Mouse (Mus musculus) WW6 (cell line): ENCODE results near the gene Olfml2b.

Experiments used
- DNase-seq: peaks from one replicate; pipeline ENCODE4 v3.0.0-alpha.2; 2013; ENCODE audit warnings: low read depth, low spot score

Olfml2b gene

DNA sequence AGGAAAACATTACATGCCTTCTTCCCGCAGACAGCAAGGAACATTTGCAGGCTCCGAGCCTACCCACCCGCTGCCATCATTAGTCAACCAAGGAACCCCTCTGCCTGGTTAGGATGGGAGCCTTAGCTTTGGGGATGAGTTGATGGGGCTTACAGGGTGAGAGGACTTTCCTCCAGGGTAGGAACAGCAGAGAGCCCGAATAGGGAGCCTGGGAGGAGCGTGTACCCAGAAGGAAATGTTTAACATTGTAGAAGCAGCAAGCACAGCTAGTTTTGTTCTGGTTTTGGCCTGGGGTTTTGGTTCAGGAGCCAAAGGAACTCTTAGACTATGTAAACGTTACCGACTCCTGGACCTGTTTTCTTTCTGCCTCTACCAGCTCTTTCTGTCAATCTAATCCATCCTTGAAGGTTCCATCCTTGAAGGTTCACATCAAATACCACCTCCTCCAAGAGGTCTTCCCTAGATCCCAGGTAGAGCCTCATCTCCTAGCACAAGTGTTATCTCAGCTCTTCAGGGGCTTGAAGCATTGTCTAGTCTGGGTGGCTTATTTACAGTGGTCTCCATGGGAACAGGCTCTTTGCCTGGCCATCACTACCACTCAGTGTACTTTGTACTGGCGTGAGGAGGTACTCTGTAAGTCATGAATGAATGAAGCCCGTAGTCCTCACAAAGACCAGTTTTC lies 2.4 kb downstream of the Olfml2b start:
- DNase-seq = no peak

DNA sequence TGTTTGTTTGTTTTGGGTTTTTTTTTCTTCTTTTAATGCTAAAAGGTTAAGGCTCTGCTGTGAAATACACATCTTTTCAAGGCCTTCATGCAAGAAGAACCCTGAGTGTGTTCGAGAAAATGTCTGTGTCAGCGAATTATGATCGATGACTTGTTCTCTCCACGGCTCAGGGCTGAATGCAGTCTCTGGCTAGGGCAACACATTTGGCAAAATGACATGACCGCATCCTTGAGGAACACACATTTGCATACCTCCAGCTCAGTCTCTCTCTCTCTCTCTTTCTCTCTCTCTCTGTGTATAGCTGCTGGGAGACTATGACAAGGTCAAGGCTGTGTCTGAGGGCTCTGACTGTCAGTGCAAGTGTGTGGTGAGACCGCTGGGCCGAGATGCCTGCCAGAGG lies 3.0 kb downstream of the Olfml2b start:
- DNase-seq = no peak

DNA sequence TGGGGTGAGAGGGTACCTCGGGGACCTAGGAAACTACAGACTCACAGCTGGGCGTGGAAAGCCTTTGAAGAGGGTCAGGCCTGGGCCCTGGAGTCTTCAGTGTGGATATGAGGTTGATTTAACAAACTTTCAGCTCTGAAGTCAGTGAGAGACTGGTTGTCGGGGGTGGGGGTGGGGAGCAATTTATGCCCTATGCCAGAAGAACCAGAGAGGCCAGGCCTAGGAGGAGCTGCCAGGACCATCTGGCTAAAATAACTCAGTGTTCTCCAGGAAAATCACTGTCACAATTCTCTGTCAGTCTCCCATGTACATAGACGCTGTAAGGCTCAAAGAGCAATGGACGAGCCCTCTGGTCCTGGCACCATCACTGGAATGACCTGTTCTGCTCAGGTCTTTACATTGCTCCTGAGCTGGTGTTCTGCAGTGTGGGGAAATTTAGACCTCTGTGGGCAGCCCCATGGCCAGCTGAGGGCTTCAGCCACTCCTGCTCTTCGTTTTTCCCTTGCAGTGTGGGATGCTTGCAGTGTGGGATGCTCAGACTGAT lies 3.7 kb downstream of the Olfml2b start:
- no peak for DNase-seq

DNA sequence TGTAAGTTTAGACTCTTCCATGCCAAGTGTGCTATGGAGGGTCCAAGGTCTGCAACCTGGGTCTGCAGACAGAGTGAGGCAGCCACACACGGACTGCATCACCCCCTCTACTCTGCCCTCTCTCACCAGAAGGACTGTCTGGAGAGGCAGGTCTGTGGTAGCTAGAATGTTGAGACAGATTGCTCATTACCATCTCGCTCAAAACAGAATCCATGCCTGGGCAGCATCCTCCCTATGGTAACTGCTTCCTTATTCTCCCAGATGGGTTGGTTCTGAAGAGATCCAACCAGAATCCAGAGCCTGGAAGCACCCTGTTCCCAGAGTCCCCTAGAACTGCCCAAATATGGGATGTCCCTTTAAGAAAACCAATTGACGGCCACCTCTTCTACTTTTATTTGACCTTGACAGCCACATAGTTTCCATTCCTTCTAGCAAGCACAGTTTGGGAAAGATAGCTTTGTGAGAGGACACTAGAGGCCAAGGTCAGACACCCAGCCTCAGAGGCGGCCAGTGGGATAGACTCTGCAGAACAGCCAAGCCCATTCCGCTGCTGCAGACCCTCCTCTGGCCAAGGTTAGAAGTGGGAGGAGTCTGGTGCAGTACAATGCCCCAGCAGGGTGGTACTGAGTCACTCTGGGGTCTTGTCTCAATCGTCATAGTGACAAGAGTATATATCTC lies 6.9 kb downstream of the Olfml2b start:
- DNase-seq = no peak

DNA sequence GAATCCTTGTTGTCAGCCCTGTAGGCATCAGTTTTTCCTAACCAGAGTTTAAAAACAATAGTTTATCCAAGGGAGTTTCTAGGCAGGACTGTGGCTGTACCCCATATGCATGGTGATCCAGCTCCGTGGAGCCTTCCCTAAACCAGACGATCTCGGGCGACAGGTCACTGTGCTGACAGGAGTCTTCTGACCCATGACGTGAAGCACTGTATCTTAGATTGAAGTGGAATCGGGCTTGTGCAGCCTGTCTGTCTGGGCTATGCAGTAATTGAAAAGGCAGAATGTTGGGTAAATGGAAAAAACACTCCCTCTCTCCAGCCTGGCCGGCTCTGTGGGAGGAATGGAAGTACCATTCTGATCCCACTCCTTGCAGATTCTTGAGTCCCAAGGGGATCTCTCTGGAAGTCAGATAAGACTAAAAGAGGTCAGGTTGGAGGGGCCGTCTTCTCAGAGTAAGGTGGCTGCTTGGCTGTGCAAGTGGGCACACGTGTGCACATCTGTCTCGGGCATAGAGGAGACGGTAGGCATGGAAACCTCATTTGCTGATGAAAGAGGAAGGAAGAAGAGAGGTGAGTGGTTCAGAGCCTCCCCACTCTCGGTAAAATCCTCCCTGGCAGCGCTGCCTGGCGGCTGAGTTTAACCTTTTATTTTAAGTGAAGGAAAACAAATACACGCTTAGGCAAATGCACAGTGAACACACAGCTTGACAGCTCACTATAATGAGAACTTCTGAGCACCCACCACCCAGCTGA lies 7.8 kb downstream of the Olfml2b start:
- DNase-seq = no peak

DNA sequence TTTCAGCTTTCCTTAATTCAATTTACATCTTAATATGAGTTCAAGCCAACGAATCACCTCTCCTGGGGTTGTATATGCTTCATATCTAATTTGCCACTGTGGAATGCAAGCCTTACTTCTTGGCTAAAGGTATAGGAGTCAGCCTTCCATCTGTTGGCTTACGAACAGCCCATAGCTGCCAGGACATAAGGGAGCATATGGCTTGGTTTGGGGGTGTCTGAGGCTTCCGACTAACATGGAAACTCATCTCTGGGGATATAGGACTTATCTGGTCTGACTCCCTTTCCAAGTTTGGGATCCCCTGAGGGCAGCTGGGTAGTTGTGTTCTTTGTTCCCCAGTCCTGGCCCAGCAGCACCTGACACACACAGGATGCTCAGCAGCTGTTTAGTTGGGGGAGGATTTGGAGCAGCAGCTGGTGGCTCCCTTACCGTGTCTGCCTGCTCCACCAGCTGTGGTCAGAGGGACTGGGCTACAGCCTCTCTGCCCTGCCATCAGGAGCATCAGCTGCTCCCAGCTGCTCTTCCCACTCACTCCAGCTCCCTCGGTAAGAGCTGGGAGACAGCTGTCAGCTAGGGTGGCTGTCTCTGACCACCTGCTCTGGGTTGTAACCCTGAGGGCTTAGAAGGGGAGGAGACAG lies 11.1 kb downstream of the Olfml2b start:
- no peak for DNase-seq

DNA sequence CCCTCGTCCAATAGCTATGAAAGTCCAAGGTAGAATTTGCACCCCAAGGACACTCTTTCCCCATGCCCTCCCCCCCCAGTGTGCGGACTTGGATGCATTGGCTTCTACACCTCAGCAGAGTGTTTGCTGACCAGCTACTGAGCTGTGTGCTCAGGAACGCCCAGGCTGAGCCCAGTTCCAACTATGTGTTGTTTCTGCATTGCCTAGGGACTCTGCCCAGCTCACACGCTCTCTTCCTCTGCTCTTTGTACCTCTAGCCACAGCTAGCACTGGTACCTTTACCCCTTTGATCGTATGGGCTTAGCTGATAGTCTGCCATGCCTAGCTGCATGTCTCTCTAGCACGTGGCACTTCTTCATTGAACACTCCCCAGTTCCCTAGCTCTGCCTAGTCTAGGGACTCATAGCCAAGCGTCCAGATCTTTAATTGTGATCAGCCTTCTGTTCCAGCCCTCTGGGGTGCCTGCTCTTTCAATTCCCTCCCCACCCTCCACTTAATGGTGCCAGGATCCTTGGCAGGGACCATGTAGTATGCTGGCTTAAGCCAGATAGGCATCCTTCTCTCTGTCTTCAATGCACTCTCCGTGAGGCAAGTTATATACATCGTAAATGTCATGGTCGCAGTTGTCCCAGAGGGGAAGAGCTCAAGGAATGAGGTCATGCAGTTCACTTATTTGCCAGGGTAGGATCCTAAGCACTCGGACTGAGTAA lies 12.3 kb downstream of the Olfml2b start:
- no peak for DNase-seq

DNA sequence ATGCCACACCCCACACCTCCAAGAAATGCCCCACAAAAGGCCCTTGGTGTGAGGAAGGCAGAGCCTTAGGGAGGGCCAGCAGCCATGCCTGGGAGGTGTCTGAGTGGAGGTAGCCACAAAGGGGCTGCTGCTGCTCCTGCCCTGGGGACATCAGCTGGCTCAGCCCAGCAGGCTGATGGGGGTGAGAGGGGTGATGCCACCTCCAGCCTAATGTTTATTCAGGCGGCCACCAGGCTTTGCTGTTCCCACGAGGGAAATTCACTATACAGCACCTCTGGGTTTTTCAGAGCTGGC lies 12.8 kb downstream of the Olfml2b start:
- DNase-seq = no peak

DNA sequence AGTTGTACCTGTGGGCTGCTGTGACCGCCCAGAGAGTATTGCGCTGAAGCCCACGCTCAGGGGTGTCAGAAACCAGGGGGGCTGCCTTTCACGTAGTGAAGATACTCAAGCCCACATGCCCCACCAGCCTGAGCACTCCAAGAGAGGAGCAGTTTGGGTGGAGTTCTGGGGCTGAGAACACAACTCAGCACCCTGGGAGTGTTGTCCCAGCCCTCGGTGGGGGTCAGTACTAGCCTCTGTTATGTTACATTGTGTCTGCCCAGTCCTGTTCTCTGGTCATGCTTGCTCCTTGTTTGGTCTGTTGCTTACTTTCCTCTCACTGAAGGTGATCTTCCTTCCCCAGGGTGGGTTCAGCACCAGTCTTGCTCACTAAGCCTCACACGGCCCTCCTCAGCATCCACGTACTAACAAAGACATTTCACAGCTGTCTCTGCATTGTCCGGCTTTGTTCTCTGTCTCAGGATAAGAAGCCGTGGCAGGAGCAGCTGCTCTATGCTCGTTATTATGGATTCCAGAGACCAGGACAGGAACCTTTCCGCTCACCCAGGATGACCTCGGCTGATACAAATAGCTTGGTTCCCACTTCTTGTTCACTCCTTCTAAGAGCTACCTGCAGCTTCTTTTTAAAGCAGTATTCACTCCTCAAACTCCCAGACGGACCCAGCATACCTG lies 13.4 kb downstream of the Olfml2b start:
- DNase-seq = no peak

DNA sequence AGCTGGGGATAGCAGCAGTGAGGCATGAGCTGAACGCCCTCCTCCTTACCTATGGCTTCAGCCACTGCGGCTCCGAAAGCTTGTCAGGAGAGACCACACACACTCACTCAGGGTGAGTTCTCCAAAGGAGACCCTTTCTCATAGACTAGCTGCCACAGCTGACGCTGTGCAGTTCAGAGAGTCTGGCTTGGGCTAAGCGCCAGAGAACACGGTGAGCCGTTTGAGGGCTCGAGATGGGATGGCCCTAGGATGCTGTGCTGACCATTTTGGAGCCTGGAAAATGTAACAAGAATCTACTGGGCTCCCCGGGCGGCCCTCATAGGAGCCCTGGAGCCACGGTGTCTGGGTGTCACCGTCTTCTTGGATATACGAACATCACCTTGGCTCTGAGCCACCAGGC lies 14.9 kb downstream of the Olfml2b start:
- DNase-seq = no peak

DNA sequence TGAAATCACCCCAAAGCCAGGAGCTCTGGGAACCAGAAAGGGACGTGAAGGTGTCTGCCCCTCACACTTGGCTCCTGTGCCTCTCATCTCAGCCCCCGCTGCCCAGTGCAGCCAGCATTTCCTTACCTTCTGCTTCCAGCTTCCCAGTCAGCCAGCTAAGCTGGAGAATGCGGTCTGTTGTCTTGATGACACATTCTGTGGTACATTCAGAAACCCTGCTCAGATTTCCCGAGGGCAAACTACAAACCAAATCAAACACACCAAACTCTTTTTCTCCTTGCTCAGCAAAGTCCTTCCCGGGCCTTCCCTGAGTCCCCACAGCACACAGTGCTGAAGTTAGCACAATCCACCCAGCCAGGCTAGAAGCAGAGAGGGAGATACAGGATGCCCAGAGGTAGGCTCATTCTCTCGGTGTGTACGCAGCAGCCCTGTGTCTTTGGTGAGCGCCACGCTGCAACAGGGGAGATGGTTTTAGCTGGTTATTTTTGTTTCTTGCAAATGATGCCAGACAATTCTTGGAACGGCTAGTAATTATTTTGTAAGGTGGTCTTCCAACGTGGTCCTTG lies 20.4 kb downstream of the Olfml2b start:
- DNase-seq = no peak

DNA sequence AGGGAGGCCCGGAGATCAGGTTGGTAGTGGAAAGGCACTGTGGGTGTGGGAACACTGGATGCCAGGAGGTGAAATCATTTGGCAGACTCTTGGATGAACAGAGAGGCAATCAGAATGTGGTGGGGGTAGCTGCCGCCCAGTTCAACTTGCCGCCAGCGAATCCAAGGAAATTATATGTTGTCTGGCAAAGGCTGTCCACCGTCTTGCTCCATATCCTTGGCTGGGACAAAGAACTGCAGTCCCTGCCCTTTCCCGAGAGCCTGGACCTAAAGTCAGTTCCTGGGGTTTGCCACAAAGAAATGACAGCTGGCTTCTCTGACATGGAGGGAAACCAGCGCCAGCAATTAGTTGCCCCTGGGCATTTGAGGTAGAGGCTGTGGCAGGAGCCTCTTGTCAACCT lies 20.9 kb downstream of the Olfml2b start:
- no peak for DNase-seq

DNA sequence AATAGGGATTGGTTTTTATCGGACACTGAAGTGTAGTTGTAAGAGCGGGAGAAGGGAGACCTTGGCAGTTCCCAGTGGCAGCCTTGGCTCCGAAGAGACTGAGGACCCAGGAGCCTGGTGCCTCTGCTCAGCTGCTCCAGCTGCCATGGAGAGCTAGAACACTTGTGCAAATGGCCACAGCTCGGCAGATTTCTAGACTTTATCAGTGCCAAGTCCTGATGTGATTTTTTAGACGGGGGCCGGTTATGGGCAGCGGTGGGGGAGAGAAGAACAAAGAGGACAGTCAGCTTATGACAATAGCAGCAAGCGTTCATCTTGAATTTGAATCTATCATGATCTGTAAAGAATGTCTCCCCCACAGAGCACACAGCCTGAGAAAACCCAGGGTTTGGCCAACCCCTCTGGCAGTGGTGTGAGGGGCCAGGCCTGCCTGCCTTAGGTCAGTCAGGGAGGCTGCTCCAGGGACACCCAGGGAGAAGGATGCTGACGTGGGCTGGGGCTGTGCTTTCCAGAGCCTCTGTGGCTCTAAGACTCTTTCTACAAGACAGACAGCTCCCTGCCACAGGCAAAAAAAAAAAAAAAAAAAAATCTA lies 29.9 kb downstream of the Olfml2b start:
- no peak for DNase-seq

DNA sequence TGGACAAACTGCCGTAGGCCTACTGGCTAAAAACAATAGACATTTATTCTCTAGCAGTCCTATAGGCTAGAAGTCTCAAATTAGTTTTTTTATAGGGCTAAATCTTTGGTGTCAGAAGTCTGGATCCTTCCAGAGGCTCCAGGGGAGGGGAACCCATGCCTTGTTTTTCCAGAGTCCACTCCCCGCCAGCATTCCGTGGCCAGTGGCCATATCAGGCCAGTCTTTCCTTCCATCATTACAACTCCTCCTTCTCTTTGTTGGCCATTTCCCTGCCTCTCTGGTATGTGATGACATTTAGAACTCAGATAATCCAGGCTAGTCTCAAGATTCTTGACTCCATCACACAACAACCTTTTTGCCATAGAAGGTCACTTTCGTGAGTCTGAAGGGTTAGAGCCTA lies 33.3 kb downstream of the Olfml2b start:
- DNase-seq = no peak

DNA sequence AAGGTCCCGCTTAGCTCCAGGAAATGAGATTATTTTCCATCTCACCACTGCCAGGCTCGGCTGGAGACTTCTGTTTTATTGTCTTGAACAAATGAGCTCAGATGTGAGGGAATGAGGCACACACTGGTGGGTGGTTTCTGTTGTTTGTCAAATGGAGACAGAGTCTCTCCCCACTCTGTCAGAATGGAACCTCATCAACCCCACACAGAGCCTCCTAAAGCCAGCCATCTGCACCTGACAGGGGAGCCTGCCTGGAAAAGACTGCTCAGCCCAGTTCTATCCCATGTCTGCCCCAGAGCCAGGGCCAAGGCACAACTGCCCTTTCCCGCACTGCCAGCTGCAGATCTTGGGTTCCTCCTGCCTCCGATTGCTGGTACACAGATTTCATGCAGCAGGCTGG lies 34.5 kb downstream of the Olfml2b start:
- DNase-seq = no peak

DNA sequence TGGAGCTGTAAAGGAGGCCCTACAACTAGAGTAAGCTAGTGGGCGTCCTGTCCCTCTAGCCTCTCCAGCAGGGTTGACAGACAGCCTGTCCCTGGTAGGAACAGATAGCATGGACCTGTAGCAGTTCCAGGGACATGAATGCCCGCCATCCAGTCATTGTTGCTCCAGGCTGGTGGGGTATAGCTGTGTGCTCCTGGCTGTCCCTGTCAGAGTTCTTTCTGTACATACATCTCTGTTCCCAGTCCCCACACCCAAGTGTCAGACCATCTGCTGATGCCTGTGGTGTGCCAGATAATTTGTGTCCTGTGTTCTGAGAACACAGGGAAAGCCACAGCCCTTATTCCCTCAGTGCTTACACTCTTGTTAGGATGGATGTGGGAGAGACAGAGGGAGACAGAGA lies 35.3 kb downstream of the Olfml2b start:
- DNase-seq = no peak

DNA sequence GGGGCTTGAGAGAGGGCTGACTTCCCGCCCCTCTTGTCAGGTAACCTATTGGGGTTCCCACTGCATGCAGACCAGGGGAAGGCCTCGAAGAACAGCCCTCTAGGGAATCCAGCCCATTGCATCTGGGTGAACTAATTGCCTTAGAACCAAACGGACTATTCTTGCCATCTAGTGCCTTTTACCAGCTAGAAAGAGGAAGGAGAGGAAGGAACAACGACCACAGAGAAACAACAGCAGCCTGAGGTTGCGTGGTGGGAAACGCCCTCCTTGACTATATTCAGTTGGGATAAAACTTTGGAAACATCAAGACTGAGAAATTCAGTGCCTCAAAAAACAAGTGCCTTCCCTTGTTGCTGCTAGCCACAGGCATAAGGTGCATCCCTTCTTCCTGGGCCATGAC lies 39.5 kb downstream of the Olfml2b start:
- no peak for DNase-seq

DNA sequence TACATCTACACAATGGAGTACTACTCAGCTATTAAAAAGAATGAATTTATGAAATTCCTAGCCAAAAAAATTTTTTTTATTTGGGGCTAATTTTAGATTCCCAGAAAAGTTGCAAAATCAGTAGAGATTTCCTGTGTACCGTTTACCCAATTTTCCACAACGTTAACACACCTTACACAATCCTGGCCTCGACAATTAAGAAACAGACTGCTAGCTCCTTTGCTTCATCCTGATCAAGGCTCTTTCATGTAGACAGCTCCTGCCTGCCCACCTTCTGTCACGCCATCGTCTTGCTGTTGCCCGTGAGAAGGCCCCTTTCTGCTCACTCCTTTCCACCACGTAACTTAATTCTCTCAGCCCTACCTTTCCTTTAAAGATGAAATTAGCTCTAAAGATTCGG lies 45.4 kb downstream of the Olfml2b start:
- DNase-seq = no peak

DNA sequence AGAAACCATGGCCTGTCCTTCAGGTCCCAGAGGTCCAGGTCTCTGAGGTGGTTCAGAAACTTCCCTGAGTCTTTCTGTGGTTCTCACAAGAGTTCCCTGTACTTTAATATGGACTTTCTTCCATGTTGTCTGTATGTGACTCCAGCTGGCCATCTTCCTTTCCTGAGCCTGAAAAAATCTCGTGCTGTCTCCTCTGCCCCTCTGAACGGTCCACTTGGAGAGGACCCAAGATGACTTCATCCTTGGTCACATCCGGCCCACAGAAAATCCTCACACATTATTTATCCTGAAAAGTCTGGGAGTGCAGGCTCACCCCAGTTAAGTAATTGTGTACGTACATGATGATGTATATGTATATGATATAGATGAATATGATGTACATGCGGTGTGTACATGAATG lies 47.0 kb downstream of the Olfml2b start:
- DNase-seq = no peak

DNA sequence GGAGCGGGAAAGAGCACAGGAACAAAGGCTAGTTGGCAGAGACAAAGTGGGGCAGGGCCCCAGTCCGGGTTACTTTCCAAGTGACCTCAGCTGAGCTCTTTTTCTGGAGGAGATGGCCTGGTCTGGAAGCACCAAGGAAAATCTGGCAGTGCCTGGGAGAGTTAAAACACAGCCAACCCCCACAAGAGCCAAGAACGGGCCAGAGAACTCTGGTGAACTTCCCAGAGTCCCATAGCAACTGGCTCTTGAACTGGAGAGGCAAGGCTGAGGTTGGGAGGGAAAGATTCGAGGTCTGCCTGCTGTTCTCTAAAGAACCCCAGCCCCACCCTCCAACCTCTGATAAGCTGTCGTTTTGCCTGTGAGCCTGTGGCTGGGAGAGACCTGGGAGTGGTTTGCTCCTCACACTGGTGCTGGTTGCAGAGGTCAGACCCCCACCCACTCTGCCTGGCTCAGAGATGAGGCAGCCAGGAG lies 50.5 kb downstream of the Olfml2b start:
- DNase-seq = no peak
